Mouse (Mus musculus): ENCODE measurements at regions not wholly inside any gene's neighbourhood (a gene's known extent, or its start where the extent isn't known, plus 50 kb on each side); places are given as distances from the start of the nearest gene placed in this dataset.
A peak's percentile ranks its signal among the peaks of the same experiment; 100 is the strongest.

- DNase-seq (ENCODE audit: low read depth, low spot score), result peak; percentile 98
Observed at GRCm38 (mm10) chr17:15247546-15248416, 128.9 kb downstream of the Dll1 start.

DNA sequence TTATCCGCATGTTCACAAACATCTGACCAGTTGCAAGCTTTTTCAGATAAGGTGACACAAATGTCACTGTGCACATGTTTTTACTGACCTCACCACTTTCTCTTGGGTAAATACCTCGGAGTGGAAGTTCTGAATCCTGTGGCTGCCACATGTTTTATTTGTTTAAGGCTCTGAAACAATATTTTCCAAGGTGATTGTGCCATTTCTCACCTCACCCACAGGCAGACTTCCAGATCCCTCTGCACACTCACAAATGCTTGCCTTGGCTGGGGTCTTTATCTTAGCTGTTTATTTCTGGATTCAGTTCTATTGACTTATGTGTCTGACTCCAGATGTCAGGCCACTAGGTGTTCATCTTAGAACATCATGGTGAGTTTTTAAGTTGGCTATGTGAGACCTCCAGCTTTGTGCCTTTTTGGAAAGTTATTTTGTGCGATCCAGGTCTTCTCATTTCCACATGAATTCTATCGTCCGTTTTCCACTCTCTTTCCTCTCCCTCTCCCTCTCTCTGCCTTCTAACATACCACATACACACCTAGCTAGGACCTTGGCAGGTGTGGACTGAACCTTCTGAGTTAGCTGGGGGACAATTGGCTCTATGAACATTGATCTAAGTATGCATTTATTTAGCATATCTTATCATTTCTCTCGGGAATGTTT lies 133.6 kb downstream of the Dll1 start:
- DNase-seq (ENCODE audit: low read depth, low spot score), result no peak

GRCm38 (mm10) chr17:15242356-15242755 lies 134.3 kb downstream of the Dll1 start:
- no peak for DNase-seq (ENCODE audit: low read depth, low spot score)

GRCm38 (mm10) chr17:15241491-15241890 lies 135.2 kb downstream of the Dll1 start:
- no peak for DNase-seq (ENCODE audit: low read depth, low spot score)

- DNase-seq (ENCODE audit: low read depth, low spot score), result peak; percentile 79
Observed at GRCm38 (mm10) chr17:15240641-15241040, 136.0 kb downstream of the Dll1 start.

DNA sequence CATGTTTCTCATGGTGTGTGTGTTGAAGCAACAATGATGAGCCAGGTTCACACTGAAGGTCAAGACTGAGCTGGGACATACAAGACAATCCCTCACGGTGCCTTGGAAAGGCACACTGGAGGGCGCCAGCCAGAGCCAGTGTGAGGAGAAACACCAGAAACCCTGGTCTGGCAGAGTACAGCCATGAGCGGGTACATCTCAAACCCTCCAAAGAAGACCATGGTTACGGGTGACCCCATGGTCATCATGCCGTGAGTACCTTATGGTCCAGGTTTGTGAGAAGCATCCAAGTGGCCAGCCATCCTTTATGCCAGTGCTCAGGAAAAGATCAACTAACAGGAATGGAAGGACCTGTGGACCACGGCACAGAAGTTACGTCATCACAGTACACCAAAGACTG lies 136.7 kb downstream of the Dll1 start:
- DNase-seq (ENCODE audit: low read depth, low spot score), result no peak

DNA sequence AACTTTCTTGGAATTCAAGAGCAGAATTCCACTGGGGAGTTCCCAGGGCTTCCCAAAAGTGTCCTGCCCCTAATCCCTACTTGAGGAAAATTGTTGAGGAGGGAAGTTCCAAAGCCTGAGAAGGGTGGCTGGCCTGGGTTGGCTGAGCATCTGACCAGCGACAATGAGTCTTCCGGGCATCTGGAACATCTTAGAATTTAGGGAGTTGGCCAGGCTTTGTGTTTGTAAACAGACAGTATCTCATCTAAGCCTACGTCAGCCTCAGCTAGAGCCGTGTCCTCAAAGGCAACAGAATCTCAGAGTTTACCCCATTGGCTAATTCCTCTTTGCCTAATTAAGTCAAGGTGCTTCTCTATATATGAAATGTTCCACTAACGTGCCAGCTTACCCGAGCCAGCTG lies 141.6 kb downstream of the Dll1 start:
- DNase-seq (ENCODE audit: low read depth, low spot score), result no peak

DNA sequence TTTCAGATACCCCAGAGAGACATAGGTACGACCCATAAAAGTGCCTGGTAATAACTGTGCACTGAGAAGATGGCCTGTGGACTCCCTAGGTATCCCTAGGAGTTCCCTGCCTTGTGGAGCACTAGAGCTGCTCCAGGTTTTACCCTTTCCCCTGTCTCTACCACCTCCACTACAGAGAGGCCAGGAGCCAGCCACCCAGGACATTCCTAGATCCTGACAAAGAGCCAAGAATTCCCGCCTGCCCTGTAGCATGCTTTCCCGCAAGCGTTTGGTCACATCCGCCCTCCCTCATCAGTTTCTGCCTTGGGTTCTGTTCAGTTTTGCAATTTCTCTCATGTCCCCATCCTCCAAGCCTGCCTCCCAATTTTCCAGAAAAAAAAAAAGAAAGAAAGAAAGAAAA lies 145.5 kb downstream of the Dll1 start:
- no peak for DNase-seq (ENCODE audit: low read depth, low spot score)

GRCm38 (mm10) chr17:15229159-15229558 lies 147.5 kb downstream of the Dll1 start:
- peak; percentile 95 for DNase-seq (ENCODE audit: low read depth, low spot score)

DNA sequence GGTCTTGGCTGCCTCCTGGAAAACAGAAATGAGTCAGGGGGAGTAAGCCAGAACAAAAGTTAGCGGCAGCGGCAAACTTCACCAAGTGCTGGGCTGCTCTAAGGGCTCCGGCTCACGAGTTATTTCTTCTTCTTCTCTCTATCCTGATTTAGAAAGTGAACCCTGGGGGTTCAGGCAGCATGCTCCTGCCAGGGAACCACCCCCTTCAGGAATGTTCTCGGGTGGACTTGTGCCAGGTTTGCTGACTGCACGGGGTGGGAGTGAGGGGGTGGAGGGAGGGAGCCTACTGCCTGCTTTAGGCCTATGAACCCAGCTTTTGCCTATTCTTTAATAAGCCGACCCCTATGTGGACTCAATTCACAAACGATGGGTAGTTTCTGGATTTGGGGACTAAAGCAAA lies 148.6 kb downstream of the Dll1 start:
- DNase-seq (ENCODE audit: low read depth, low spot score), result no peak

- no peak for DNase-seq (ENCODE audit: low read depth, low spot score)
Observed at GRCm38 (mm10) chr17:15223826-15224225, 152.8 kb downstream of the Dll1 start.

GRCm38 (mm10) chr17:15222923-15223322 lies 153.7 kb downstream of the Dll1 start:
- DNase-seq (ENCODE audit: low read depth, low spot score), result no peak

DNA sequence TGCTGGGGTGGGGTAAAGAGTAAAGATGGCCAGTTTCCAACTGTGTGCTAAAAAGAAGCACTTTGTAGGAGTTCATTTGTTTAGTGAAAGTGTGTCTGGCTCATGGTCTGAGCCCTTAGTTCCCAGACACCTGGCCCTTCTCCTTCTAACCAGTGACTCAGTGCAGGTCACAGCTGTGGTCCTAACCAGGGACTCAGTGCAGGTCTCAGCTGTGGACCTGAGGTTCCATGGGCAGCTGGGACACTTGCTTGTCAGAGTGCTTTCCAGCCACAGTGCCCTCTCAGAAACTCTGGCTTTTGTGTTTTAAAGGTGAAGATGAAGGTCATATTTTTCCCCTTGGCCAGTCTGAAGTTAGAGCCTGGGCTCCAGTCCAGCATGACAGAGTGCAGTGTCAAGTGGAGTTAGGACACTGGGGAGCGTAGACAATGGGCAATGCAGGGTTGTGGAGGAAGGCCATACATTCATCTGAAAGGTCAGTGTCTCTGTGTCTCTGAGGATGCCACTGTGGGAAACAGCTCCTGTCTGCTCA lies 162.5 kb downstream of the Dll1 start:
- no peak for DNase-seq (ENCODE audit: low read depth, low spot score)

- DNase-seq (ENCODE audit: low read depth, low spot score), result no peak
Observed at GRCm38 (mm10) chr17:15208808-15209173, 167.5 kb upstream of the Gm3448 start.

GRCm38 (mm10) chr17:15208030-15208807 lies 166.9 kb upstream of the Gm3448 start:
- peak; percentile 96 for DNase-seq (ENCODE audit: low read depth, low spot score)

DNA sequence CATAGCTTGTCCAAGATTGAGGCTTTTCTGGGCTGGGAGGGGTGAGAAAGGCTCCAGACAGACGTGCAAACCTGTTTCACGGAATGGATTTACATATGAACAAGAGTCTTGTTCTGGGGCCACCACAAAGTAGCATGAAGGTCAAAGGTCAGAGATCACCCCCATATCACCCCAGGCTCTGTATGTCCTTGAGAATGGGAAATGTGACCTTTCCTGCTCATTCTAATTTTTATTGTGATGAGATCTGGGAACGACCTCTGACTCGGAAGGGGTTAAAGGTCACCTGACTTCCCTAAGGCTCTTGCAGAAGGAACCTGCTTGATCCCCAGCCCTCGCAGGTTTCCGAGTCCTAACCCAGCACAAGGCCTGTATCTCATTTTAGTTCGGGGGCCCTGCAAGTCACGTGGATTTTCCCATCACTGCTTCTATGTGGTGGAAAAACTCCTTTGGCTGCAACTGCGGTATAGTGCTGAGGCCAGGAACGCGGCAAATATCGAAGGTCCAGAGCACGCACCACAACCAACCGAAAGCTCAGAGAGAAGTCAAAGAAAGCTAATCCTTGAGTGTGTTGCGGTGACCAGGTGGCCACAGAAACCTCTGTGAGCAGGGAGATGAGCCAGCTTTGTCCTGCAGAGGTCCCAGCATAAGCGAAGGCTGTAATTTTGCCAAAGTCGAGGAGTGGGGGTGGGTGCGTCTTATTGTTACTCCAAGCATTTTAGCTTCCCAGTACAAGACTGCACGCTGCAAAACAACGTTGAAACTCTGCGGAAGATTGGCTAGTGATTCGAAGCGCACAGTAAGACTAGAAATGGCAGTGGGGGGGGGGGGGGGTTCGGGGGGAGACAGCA lies 166.1 kb upstream of the Gm3448 start:
- DNase-seq (ENCODE audit: low read depth, low spot score), result peak; percentile 76

DNA sequence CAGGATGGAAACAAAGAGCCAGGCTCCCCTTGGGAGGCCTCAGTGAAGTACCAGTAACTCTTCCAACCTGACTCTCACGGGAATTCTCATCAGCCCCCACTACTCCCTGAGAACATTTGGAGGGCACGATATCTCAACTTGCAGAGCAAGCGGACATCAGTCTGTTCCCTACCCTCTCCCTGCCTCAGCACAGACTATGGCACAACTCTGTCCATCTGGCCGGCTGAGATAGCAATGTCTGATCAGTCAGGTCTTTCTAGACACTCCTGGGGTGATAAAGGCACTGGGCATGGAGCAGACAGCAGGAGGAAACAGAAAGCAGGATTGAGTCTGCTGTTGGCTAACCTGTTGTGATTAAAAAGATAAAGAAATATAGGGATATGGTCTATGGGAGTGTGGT lies 164.5 kb upstream of the Gm3448 start:
- no peak for DNase-seq (ENCODE audit: low read depth, low spot score)

DNA sequence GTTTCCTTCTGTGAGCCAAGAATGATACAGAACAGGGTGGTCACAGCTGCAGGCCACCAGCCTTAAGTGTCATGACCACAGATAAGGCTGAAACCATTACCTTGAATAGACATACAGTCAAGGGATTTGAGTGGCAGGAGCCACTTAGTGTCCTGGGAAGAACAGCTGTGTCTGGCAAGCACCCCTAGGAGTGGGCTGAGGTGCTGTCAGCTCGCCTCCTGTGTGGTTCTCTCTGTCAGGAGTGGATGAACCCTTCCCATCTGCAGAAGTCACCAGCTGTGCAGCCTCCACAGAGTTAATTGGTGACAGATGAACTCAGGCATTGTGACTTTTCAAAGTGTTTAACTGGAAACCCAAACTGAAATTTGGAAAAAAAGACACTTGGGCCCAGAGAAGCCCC lies 163.2 kb upstream of the Gm3448 start:
- no peak for DNase-seq (ENCODE audit: low read depth, low spot score)

DNA sequence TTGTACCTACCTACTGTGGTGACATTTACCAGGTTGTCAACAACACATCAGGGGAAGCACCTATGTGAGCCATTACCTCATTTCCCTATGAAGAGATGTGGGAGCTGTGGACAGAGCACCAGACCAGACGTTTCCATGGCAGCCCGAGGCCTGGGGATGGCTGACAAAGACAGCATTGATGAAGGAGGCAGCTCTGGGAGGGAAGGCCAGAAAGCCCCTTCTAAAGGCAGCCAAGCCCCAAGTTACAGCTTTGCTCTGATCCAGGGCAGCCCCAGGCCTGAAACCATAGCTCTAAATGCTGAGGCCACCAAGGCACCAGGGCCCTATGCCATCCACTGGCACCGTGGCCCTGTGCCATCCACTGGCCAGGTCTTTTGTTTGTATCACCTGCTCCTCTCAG lies 157.9 kb upstream of the Gm3448 start:
- no peak for DNase-seq (ENCODE audit: low read depth, low spot score)

DNA sequence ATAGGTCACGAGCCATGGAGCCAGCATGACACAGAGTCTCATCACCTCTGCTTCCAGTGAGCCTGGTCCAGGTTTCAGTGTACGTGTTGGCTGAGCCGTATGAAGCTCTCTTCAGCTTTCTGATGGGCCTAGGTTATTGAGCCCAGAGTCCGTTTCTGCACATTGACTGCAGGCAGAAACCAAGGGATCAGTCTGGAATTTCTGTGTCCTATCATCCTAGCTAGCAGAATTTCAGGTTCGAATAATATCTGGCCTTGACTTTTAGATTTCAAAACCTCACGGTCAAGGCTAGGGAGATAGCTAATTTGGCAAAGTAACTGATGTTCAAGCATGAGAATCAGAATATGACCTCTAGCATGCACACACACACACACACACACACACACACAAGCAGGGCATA lies 156.0 kb upstream of the Gm3448 start:
- DNase-seq (ENCODE audit: low read depth, low spot score), result no peak

GRCm38 (mm10) chr17:15195819-15196218 lies 154.5 kb upstream of the Gm3448 start:
- no peak for DNase-seq (ENCODE audit: low read depth, low spot score)
